Mouse (Mus musculus) lung, postnatal 10 days (tissue): ENCODE measurements at regions not wholly inside any gene's neighbourhood (a gene's known extent, or its start where the extent isn't known, plus 50 kb on each side); places are given as distances from the start of the nearest gene placed in this dataset.

ENCODE experiments used
- DNase-seq: peaks from one replicate; pipeline ENCODE4 v3.0.0; 2021

DNA sequence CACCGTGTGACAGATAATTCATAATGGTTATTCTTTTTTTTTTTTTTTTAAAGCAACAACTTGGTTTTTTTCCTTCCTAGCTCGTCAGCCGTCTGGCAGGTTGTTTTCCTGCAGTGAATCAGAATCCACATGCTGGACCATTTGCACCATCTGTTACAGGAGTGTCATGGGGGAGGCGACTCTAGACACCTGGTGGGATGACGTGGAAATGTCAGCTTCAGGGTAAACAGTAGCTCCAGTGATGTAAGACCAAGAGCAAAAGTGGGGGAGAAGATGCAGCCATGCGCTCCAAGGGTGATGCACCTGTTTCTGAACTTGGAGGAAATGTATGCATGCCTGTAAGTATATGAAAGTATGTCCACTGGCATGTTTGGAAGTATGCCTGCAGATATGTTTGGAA is 278.5 kb upstream of the Prickle1 start:
- no peak for DNase-seq

DNA sequence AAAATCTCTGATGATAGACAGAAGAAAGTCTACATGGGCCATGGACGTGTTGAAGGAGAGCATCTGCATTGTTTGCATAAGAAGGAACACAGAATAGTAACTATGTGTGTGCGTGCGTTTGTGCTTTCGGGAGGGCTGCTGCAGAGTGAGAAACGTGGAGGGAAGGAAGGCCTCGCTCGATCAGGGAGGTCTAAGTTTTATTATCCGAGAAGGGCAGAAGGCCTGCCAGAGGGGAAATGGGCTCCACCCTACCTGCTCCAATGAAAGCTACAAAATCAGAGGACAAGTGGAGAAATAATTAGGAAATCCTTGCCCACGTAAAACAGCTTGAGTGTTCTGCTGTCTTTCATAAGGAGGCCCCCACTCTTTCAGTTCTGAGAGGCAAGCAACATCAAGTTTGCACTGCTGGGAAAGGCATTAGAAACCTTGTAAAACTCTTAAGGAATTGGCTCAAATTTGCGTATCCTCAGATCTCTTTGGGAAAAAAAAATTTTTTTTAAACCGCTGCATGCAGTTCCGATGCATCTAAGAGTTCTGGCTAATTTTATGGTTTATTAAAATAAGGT is 261.7 kb upstream of the Prickle1 start:
- DNase-seq: no peak

DNA sequence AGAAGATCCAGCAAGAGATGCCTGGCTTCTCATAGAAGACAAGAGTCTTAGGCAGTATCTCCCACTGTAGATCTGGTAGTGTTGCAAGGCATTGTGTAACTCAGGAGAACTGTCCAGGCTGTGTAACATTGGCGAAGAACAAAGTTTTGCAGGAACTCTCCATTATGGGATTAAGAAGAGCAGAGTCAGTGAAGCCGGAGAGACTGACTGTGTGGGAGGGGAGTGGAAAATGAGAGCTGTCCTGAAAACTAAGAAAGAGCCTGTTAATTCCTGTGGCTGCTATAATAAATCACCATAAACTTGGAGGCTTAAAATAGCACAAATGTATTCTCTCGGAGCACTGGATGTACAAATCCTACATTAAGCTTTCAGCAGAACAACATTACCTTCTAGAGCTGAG is 257.5 kb upstream of the Prickle1 start:
- DNase-seq: no peak

DNA sequence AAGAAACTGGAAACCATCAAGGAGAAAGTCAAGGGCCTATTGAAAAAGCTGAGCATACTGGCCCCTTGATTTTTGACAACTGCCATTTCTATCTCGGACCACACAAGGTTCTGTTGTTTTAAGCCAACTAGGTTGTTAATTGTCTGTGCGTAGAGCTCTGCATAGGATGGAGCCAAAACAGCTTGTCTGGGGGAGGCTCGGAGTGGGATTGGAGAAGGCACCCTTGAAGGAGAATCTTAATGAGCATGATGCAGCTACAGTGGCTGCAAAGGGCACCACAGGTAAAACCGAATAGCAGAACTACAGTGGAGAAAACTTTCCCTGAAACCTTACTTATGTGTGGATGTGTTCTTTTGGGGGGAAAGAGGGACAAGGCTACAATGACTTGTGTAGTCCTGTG is 256.4 kb upstream of the Prickle1 start:
- DNase-seq: no peak

DNA sequence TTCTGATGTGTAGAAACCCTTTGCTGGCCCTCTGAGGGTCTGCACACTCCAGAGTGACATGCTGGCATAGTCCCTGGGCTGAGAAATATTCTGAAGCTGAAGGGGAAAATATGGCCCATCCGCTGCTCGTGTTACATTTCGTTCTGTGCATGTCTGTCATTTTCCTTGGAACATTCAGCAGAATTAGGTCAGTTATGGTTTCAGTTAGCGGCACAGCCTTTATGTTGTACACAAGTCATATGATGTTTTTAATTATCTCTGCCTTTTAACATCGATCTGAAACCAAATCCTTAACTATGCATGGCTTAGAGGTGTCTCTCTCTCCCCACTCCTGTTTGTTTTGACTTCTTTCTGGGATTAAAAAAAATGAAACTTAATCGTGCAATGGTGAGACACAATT is 254.7 kb upstream of the Prickle1 start:
- no peak for DNase-seq

DNA sequence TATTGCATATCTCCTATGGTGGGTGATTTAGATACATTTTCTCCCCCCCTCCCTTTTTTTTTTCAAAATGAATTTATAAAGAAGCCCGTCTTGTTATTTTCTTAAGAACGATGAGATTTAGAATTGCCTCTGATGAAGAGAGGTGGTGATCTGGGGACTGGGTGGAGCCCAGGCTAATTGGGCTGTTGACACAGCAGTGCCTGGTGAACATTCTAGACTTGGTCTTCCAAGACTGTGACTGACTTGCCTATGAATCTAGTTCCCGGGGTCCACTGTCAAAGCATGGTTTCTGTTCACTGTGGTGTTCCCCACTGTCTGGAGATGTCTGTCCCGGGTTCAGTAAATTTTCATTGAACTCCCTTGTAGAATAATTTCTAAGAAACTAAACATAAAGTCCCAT is 253.1 kb upstream of the Prickle1 start:
- no peak for DNase-seq

DNA sequence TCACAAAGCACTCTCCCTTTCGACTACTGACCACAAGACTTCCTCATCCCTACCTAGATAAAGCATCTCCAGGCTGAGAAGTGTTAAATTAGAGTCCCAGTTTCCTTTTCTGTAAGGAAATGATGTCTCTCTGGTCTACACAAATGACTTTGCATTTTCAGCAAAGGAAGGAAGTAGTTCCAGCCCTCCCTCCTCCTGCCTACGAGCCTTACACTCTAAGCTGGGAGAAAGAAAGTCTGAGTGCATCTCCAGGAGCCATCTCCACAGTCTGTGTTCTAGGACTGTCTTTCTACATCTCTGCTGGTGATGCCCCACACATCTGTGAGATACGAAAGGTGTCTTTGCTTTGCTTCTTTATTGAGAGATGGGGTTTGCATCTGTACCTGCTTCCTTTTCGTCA is 251.1 kb upstream of the Prickle1 start:
- DNase-seq: no peak

DNA sequence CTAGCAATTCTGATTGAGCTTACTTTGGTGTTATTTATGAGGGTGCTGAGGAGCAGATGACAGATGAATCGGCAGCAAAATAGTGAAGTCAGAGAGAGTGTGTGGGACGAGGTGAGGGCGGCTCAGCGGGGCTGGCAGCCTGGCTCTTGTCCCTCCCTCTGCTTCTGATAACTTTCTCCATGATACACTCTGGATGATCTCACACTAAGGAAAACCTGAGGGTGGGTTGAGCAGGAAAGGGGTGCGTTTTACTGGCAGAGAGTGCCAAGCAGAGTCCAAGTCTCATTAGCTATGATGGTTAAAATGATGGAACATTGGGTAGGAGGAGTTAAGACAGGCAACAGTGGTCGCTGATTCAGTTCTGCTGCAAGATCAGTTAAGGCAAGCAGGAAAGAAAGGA is 250.1 kb upstream of the Prickle1 start:
- peak; percentile 9 for DNase-seq

DNA sequence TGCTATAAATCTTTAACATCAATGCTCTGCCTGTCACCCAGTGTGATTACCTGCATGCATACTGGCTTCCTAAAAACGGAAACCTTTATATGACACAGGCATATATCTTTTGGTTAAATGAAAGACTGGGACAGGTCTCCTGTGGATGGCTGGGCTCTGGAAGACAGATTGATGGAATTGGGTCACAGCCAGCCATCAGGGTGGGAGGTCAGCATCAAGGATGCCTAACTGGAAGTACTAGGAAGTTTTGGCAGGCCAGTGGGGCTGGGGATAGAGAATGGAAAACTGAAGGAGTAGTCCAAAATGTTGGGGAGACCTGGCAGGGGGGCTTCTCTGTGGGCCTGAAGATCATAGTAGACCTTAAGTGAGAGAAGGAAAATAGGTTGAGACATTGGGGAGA is 237.3 kb upstream of the Prickle1 start:
- no peak for DNase-seq

DNA sequence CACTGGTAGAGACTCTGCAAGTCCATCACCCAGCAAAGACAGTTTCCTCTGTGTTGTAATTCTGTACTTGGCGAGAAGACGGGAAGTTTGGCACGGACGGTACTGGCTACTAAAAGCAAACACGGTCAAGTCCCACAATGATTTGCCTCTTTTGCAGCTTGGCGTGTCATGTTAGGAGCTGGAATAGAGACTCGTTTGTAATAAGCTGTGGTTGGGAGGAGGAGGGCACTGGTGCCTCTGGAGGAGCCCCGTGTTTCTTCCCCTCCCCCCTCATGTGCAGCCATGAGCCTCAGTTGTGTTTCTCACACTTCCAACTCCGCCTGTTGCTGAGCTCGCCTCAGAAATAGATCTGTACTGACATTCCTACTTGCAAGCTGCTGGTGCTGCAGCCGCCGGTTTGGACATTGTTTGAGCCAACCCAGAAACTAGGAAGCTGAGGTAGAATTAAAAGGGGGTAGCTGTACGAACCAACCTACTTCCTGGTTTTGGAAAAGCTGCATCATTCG is 236.8 kb upstream of the Prickle1 start:
- DNase-seq: peak; percentile 68

DNA sequence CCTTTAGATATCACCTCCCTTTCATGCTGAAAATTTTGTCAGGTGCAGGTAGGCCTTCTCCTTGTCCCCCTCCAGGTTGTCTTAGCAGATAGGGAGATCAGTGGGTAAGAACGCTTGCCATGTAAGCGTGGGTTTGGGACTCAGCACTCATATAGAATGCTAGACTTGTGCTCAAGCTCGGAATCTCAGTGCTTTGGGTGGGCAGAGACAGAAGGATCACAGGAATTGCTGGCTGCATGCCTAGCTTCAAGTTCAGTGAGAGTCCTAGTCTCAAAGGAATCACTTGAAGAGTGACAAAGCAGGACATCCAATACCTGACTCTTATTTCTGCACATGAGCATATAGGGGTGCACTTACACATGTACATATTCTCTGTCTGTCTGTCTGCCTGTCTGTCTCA is 235.5 kb upstream of the Prickle1 start:
- no peak for DNase-seq

DNA sequence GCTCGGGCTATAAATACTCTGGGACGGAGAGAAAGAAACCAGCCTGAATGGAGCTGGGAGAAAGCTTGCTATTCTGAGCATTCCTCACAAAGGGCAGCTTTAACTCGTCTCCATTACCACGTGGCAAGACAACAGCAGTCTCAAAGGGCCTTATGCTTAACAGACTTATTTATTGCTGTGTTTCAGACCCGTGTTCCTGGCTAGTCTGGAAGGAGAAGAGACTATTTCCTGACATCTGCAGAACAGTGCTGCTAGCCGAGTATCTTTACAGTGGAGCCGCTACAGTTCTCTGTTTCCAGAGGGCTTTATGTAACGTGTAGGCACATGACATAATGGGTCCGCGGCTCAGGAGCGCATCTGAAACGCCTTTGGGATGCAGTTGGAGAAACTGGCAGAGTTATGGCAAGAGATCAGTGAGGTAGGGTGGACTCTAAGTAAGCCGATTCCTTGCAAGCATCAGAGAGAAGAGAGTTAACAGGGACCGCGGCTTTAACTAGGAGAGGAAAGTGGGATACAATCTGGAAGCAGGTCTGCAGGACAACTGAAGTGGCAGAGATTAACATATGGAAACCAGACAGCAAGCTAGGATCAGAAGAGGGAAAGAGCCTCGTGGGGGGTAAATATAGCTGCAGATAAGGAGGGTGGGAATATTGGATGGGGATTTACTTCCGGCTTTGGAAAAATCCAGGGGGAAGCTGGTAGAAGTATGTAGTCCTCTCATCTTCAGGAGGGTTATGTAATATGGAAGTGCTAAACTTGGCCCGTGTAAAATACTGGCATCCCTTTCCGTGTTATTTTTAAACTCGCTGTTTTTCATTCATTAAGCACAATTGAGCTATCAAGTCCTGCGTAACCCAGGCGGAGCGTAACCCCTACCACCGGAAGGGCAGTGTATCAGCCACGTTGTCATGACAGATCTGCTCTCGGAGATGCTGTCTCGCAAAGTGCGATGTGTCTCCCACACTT is 229.3 kb upstream of the Prickle1 start:
- peak; percentile 53 for DNase-seq

DNA sequence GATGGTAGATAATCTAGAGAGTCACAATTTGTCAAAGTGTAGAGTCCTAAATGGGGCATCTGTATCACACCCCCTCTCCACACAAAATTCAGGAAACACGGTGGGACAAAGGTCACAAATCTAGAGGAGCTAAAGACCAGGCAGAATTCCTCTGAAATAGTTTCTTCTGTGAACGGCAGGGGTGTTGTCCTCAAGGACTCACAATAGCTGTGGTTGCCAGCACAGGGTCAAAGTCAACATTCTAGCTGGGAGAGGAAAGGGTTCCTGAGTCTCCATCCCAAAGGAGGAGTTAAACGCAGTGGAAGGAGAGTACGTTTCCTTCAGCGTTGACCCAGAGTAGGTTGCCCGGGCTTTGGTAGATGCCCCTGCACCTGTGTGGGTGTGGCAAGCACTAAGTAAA is 225.5 kb upstream of the Prickle1 start:
- DNase-seq: no peak

DNA sequence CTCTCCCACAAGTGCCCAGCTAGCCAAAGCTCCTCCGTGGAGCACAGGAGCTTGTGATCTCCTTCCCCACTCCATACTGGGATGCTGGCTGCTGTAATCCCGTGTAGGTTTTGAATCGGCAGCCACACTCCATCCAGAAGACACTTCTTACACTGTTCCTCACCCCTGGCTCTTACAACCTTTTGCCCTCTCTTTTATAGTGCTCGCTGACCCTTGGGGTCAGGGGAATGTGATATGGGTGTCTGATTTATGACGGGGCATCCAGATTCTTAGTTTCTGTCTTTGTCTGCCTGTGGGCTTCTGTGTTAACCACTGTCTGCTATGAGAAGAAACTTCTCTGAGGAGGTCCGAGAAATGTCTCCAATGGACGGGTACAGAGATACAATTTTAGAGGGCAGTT is 216.3 kb upstream of the Prickle1 start:
- DNase-seq: no peak

DNA sequence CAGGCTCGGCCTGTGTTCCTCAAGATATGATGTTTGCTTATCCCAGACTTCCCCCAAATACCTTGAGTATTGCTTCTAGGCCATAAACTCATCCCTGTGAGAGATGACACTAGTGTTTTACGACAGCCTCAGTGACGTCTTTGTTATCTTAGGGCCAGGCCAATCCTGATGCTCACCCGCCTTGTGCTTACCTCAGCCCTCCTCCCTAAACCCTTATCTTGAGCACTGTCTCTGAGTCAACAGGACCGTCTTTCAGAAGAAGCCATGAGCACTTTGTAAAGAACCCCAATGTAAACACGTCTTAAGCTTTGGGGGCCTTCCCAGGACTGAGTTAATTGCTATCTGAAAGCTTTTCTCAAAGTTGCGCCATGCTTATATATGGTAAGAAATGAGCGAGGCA is 212.3 kb upstream of the Prickle1 start:
- DNase-seq: no peak

DNA sequence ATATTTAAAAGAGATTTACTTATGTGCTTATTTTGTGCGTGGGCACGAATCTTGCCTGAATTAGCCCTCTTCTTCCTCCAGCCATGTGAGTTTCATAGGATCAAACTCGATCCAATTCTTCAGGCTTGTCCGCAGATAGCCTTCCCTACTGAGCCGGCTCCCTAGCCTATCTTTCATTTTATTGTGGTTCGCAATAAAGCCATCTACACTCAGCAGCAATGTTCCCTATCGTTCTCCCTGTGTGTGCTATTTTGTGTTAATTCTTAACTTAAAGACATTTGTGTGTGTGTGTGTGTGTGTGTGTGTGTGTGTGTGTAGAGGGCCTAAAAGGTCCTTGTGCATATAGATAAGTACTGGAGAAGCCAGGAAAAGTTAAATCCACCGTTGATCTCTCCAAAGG is 211.8 kb upstream of the Prickle1 start:
- DNase-seq: no peak

DNA sequence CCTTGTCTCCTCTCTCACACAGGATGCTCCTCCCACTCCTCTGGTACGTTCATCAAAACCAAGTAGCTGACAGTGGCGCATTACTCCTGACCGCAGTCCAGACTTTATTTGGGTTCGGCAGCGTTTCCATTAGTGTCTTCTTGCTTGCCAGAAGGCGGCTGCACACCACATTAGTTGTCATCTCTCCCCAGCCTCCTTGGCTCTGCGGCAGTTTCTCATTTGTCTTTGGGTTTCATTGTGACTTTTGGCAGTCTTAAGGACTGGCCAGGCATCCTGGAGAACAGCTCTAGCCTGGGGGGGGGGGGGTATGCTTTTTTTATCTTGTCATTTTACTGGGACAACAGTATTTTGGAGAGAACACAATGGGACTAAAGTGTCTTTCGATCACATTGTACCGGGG is 209.0 kb upstream of the Prickle1 start:
- DNase-seq: peak; percentile 72

DNA sequence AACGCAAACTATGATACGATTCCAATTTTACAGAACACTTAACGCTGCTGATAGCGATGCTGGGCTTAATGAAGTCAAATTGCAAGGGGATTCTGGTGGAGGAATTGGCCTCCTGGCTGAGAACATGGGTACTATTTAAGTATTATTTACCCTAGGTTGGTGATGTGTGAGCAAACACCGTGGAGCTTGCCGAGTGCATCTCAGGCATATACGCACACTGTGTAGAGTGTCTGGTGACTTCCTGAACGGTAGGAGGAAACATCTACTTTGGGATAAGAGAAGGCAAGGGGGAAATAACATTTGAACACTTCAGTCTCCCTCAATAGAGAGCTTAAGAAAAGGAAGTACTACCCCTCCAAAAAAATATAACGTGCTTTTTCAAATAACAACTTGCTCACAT is 194.8 kb upstream of the Prickle1 start:
- DNase-seq: no peak

DNA sequence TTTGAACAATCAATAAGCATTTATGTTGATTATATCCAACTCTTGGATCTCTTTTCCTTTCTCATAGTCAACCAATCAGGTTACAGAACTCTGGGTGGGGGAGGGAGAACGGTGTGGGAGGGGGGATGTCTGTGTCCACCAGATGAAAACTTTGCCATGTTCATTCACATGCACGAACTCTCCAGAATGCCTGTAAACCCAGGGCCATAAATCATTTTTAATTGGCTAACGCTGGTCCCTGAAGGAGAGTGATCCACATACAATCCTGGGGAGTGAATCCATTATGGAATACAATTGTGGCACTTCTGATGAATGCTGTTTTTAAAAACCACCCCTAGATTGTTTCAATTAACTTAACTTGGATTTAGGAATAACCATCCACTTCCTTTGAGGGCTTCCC is 194.1 kb upstream of the Prickle1 start:
- no peak for DNase-seq

DNA sequence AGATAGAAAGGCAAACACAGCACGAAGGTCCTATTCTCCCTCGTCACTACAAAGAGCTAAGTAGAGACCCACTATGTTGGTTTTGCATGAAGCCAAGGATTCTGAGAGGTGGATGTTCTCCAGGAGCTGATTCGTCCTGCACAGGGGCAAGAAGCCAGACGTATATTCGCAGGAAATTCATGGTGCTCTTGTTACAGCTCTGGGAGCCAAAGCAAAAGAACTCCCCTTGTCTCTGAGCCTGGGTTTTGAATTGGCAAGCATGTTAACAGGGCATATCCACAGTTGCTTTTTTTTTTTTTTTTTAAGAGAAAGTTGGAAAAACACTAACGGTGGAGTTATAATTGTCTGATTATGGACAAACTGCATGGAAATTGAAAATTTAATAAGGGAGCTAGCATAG is 191.7 kb upstream of the Prickle1 start:
- no peak for DNase-seq

DNA sequence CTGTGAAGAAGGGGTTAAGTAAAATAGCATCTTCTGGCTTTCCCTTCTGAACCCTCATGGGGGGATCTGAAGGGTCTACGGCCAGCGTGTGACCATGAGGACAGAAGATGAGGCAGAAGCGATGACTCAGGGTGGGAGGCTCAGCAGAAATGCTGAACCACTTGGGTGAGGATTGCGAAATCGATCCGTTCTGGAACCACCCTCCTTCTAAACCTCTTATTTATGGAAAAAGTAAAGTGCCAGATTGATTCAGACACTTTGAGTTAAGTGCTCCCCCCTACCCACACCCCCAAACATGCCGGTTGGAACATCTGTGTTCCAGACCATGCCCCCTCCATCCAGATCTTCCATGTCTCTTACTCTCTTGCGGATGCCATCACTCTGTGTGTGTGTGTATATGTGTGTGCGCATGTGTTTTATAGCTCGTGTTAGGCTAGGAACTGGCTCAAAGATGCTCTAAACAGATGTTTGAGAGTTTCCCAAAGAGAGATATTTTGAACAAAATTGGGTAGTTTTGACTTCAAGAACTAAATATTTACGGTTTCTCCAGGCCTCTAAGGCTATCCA is 190.2 kb upstream of the Prickle1 start:
- DNase-seq: no peak

DNA sequence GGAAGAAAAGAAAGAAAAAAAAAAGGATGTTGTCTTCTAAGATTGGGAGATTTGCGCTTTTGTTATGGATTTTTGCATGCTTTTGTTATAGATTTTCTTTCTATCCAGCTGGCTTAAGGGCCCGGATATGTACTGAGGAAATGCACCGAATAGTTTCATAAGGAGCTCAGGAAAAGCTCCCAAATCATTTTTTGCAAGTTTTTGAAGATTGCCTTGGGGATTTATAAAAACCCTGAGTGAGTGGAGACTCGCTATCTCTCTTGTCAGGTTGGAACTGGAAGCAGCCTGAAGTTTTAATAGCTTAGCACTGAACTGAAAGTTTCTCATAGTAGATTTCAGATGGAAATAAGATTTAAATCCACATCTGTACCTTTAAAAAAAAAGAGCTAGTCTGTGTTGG is 188.0 kb upstream of the Prickle1 start:
- no peak for DNase-seq

DNA sequence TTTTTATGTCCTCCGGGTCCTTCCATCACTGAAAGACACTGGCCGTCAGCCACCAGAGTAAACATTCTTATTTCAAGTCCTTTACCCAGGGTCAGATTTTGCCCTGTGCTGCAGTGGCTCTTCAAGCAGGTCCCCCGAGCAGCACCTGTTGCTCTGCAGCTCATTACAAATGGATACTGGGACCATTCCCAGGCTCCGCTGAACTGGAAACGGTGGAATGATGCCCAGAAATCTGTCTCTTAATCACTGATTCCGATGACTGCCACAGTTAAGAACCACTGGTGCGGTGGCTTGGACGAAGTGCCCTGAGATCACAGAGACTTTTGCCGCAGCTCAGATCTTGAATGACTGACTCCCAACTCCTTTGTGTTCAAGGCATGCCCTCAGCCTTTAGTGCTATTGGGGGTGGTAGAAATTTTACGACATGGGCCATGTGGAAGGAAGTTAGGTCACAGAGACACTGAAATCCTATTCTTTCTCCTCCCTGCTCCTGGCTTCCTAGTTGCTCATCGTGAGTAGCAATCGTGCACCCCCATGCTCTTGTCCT is 179.6 kb upstream of the Prickle1 start:
- DNase-seq: no peak

DNA sequence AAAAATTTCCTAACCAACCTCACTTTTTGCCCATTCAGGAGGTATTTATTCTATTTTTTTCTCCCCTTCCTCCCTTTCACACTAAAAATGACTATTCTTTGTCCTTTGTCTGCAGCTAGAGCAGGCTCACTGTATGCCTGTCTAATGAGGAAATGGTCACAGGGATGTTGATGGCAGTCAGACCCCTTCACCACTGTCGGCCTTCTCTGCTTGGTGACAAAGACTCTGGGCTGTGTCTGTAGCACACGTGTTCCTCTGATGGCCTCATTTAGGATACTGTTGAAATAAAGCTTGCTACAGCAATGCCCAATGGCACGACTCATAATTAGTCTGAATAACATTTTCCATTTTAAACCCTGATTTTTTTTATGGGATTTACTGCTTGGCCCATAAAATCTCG is 178.6 kb upstream of the Prickle1 start:
- no peak for DNase-seq
